Mouse (Mus musculus) thymus, postnatal 4 days (tissue): ENCODE data around the gene Gm14743.
"Not testable (repeated sequence)": the region's sequence is repeated elsewhere in the genome, so short reads cannot be mapped to it uniquely, and the experiment has no call there.

ENCODE experiments used
- DNase-seq: peaks from one replicate; pipeline ENCODE4 v3.0.0; 2021

Gene Gm14743

GRCm38 (mm10) chrX:78245821-78246220, at the start of gene Gm14743:
TSS of gene Gm14743 (minus strand) at chrX:78245921.
- not testable (repeated sequence) for DNase-seq

- DNase-seq, result no peak
Measured at GRCm38 (mm10) chrX:78202829-78203228, 42.9 kb downstream of the Gm14743 start.

GRCm38 (mm10) chrX:78202220-78202619, 43.5 kb downstream of the Gm14743 start:
- not testable (repeated sequence) for DNase-seq
